Mouse (Mus musculus): Measurements from ENCODE around the gene Emc10. TPM values are rescaled to one million over a fixed set of nuclear protein-coding genes. Genes with fewer than 3 reads are reported as not detected.

The Emc10 gene
- total RNA-seq, 4 experiments from 2014 or later: 73.8 to 84.8 (median 83.7) TPM

DNA sequence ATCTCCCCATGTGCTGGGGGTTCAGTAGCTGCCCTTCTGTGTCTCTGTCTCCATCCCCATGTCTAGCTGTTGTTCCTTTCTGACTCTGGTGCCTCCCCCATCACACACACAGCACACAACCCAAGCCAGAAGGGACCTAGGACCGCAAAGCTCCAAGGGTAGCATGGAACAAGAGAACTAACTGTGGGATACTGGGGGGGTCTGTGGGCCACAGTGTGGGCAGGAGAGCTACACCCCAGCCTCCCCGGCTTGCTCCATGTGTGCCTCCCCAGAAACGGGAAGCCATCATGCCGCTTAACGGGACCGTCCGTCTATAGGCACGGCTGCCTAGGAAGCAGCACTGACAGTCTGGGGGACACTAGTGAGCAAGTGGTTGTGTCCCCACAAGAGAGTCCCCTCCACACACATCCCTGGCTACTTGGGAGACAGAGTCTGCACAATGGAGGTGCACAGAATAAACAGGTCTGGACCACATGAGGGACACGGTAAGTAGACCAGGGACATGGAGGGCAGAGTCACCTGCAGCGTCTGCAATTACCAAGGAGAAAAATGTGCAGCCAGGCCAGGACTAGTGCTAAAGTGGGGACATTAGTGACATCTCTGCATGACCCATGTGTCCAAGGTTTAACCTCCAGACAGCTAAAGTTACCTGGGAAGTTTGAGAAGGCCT is 32.6 kb downstream of the Emc10 start:
- no peak for DNase-seq (ENCODE audit: low spot score)

DNA sequence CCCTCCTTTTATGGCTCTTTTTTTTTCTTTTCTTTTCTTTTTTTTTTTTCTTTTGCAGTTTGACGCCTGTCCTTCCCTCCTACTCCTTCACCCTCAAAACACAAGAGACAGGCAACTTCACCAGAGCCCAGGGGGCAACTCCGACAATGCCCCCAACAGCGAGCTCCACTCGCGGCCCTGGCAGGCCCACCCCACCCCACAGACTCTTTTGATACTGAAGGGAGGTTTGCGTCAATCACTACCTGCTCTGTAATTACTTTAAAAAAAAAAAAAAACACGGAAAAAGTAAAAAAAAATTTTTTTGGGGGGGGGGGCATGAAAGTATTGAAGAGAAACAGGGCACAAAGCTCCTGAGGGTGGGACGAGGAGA is 33.3 kb downstream of the Emc10 start:
- DNase-seq (ENCODE audit: low spot score): no peak

DNA sequence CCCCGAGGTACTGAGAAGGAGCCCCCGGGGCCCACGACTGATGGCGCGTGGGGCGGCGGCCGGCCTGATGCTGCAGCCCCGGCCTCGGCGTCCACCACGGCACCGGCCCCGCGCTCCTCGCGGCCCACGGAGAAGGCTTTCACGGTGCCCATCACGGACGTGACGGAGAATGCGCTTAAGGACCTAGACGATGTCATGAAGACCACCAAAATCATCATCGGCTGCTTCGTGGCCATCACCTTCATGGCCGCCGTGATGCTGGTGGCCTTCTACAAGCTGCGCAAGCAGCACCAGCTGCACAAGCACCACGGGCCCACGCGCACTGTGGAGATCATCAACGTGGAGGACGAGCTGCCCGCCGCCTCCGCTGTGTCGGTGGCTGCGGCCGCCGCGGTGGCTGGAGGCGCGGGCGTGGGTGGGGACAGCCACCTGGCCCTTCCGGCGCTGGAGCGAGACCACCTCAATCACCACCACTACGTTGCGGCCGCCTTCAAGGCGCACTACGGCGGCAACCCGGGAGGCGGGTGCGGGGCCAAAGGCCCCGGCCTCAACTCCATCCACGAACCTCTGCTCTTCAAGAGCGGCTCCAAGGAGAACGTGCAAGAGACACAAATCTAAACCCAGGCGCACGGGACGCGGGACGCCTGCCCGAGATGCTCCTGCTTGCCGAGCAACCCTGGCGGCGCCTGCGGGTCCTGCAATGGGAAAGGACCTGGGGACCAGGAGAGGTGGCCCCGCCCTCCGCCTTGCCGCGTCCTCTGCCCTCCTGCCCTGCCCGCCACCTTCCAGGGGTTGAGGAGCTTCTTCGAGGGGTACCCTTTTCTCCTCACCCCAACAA is 33.9 kb downstream of the Emc10 start:
- no peak for DNase-seq (ENCODE audit: low spot score)

DNA sequence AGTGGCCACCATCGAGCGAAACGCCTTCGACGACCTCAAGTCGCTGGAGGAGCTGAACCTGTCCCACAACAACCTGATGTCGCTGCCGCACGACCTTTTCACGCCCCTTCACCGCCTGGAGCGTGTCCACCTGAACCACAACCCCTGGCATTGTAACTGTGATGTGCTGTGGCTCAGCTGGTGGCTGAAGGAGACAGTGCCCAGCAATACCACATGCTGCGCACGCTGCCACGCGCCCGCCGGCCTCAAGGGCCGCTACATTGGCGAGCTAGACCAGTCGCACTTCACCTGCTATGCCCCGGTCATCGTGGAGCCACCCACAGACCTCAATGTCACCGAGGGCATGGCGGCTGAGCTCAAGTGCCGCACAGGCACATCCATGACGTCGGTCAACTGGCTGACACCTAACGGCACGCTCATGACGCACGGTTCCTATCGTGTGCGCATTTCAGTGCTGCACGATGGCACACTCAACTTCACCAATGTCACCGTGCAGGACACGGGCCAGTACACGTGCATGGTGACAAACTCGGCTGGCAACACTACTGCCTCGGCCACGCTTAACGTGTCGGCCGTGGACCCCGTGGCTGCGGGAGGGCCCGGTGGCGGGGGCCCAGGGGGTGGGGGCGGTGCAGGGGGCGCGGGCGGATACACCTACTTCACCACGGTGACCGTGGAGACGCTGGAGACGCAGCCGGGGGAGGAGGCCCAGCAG is 34.7 kb downstream of the Emc10 start:
- DNase-seq (ENCODE audit: low spot score): no peak

DNA sequence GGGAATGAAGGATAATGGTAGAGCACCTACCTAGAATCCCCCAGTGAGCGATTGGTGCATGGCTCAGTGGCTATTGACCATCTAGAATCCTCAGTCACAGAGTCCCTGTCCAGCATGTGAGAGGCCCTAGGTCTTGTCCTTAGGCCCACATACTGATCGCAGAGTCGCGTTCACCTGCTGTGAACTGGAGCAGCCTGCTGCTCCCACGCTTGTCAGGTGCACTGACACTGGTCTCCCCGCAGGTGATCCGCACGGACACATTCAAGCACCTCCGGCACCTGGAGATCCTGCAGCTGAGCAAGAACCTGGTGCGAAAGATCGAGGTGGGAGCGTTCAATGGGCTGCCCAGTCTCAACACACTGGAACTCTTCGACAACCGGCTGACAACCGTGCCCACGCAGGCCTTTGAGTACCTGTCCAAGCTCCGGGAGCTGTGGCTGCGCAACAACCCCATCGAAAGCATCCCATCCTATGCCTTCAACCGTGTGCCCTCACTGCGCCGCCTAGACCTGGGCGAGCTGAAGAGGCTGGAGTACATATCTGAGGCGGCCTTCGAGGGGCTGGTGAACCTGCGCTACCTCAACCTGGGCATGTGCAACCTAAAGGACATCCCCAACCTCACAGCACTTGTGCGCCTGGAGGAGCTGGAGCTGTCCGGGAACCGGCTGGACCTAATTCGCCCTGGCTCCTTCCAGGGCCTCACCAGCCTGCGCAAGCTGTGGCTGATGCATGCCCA is 35.4 kb downstream of the Emc10 start:
- no peak for DNase-seq (ENCODE audit: low spot score)

DNA sequence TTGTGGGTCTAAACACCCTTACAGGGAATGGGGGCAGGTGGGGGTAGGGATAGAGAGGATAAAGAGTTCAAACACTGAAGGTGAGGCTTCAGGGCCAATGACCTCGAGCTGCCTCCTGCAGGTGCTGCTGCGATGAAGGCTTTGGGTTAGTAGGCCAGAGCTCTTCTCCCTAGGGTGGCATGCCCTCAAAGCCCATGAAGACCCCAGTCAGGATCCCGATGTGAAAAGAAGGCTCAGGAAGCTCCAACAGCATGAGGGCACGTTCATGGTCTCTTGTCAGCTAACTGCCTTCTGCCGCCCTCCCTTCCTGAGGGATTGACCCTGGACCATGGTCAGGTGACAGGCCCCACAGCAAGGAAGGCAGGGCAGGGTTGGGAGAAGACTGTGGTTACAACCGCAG is 36.3 kb downstream of the Emc10 start:
- DNase-seq (ENCODE audit: low spot score): no peak

DNA sequence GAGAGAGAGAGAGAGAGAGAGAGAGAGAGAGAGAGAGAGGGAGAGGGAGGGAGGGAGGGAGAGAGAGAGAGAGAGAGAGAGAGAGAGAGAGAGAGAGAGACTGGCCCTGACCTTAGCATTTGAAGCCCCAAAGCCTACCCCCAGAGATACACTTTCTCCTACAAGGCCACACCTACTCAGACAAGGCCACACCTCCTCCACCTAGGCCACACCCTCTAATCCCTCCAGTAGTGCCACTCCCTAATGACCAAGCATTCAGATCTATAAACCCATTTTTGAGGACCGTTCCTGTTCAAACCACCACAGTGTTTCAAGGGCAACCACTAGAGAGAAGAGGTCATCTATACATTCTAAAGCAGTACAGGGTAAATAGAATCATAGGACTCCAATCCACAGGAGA is 40.0 kb downstream of the Emc10 start:
- no peak for DNase-seq (ENCODE audit: low spot score)

DNA sequence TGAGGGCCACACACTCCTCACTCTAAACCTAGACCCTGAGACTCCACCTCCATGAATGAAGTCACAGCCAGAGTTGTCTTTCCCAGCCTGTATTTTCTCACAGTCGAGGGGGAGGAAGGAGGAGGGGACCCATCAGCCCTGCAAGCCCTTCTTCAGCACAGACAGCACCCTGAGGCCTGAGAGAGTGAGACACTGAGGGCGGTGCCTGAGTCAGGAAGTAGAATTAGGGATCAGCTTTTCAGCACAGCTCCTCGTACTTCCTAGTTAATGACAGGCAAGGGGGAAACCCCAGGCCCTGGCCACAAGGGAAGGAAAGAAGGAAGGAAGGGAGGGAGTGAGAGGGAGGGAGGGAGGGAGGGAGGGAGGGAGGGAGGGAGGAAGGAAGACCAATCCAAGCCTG is 43.1 kb downstream of the Emc10 start:
- DNase-seq (ENCODE audit: low spot score): no peak

DNA sequence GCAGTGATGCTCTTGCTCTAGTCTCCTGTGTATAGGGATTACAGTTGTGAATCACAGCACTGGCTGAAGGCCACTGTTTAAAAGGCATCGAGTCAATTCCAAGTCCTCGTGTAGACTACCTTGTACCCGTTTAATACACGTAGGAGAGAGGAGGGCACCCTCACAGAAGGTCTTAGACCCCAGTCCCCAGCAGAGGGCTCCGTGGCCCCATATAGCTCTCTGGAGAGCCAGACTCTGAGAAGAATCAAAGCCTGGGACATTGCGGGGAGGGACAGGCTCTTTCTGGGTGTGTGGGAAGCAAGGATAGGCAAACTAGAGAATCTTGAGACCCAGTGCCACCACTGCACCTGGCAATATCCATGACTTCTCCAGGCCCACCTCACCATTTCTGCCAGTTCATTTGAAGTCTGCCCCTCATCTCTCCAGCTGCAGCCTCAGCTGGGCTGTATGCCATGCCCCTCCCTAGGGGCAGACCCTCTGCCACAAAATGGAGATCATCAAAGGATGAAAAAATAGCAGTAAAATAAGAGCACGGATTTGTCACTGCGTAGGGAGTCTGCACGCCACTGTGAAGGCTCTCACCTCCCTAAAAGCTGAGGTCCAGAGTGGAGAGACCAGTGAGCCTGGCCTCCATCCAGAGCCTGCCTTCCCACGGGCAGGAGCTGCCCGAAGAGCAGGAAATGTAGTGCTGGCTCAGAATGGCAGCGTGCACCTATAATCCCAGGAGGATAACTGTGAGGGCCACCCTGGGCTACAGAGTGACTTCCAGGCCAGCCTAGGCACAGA is 50.1 kb downstream of the Emc10 start:
- no peak for DNase-seq (ENCODE audit: low spot score)

DNA sequence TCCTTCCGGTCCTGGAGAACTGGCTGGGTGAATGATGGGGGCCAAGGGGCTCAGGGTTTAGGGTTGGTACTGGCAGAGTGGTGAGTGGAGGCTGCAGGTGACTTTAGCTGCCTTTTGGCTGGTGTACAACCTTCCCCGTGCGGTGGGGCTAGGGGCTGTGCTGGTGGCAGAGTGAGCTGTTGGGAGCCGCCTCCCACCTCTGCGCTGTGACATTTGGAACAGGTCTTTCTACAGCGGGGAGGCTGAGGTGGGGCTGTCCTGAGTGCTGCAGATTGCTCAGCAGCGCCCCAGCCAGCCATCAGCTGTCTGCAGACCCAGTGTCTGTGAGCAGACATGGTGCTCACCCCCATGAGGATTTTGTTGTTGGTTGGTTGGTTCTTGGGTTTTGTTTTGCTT is 50.8 kb downstream of the Emc10 start:
- DNase-seq (ENCODE audit: low spot score): no peak

DNA sequence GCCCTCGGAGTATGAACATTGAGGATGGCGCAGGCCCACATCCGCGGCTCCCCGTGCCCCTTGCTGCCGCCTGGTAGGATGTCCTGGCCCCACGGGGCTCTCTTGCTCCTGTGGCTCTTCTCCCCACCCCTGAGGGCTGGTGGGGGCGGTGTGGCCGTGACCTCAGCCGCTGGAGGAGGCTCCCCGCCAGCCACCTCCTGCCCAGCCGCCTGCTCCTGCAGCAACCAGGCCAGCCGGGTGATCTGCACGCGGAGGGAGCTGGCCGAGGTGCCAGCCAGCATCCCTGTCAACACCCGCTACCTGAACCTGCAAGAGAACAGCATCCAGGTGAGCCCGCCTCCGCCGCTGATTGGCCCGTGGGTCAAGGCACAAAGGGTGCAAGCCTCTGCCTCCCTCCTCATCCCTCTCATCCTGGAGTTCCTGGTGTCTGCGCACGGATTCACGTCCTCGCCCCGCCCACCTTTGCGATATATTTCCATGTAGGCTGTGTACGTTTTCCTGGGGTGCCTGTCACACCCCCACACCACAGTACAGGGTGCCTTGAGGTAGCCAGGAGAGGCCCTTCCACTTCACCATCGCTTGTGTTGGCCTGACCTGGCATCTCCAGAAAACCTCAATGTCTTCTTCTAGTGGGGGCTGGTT is 51.3 kb downstream of the Emc10 start:
- no peak for DNase-seq (ENCODE audit: low spot score)

DNA sequence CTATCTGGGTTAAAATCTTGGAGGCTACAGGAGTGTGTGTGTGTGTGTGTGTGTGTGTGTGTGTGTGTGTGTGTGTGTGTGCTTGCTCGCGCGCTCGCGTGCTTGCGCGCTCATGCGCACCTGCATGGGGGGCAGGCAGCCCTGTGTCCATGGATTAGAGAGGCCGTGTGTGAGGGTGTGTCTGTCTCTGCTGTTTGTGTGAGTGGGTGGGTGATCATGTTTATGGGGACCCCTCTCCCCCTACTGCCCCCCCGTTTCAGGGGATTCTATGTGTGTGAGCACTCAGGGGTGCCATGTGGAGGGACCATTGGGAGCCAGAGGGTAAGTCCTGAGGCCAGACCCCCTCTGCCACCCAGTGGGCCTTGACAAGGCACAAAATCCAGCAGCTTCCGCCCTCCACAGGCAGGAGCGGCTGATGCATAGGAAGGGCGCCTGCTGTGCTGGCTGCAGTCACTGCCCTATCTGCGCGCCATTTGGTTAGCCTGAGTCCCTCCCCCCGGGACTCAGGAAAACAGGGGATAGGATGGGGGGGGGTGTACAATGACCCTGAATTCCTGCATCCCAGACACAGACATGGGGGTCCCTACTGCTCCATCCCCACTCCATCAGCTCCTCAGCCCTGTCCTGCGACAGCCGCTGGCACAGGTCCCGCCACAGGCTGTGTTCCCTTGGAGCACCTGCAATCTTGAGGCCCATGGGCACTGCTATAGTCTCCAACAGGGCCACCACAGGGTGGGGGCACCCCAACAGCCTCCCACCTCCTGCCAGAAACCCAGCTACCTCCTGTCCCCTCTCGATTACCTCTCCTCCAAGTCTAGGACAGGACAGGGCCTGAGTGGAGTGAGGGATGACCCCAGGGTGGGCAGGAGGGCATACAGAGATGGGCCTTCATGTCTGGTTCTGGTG is 52.8 kb downstream of the Emc10 start:
- DNase-seq (ENCODE audit: low spot score): no peak

DNA sequence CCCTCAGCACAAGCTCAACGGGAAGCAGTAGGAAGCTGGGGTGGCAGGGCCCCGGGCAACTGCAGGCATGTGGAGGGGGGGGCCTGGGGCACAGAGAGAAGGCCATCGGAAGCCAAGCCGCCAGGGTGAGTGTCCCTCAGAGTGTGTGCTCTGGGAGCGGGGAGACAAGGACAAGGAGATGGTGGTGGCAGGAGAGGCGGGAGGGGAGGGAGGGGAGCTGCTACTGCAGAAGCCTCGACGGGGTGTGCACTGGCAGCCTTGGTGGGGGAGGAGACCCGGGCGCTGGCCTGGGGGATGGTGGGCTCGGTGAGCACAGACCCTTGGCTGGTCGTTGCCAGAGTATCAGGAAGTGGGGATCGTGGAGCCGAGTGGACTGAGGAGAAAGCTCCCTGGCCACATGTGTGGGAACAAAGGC is 53.9 kb downstream of the Emc10 start:
- DNase-seq (ENCODE audit: low spot score): no peak

DNA sequence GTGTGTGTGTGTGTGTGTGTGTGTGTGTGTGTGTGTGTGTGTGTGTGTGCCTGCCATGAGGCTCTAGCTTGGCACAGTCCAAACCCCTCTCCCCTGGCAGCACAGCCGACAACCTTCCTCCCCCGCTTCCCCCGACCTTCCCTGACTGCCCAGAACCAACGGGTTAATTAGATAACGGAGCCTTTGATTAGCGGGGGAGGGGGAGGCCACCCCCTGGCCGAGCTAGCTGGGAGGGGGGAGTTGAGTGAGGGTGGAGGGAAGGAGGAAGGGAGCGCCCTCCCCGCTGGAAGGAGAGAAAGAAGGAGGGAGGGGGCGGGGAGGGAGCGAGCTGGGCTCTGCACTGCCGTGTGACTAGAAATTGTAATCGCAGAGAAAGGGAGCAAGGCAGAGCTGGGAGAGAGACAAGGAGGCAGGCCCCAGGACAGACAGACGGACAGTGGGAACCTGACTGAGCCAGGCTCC is 54.6 kb downstream of the Emc10 start:
- DNase-seq (ENCODE audit: low spot score): no peak

DNA sequence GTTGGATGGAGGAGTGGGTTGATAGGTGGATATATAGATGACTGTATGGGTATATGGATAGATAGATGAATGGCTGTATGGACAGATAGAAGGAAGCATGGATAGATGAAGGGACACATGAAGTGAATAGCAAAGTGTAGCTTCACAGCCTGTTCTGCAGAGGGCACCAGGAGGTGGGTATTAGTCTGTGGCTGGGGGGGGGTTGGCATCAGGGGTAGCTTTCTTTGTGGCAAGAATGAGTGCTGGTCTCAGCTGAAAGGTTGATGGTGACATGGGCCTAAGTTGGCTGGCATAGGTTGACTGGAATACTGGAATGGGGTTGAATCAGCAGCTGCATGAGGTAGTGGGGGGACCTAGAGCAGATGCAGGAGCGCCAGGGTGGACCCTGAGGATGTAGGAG is 55.1 kb downstream of the Emc10 start:
- no peak for DNase-seq (ENCODE audit: low spot score)

DNA sequence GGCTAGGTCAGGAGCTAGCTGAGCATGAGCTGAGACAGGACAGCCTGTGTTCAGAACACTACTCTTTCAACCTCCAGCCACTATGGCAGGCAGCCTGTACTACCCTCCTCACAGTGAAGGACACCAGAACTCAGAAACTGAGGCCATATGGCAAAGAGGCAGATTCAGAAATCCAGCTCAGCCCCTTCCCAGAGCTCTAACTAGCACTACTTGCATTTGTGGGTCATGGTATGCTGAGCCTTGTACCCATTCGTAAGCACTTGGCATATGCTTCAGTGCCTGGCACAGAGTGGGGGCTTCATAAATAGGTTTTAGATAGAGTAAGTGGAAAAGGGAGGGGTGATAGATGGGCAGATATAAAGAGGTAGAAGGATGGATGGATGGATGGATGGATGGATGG is 55.9 kb downstream of the Emc10 start:
- no peak for DNase-seq (ENCODE audit: low spot score)

Measured in heart, adult 8-10 months (tissue).